Mouse (Mus musculus): Measurements from ENCODE around the gene Galnt2. TPM values are rescaled to one million over a fixed set of nuclear protein-coding genes. Genes with fewer than 3 reads are reported as not detected.
A peak's percentile ranks its signal among the peaks of the same experiment; 100 is the strongest.

The Galnt2 gene
- polyA plus RNA-seq, 1 experiment from 2014 or later = 70.0 TPM

- DNase-seq (ENCODE audit: low spot score) (no peak), ATAC-seq (ENCODE audit: low read depth) (no peak)
- Histone ChIP-seq H3K4me3 (ENCODE audit: low read depth, low read length) (no peak overlapping the region), H3K9ac (ENCODE audit: low read depth, low read length) (no peak overlapping the region), H3K4me1 (ENCODE audit: control insufficient read depth, insufficient read depth, low read length) (peaks cover 11% of the 10 kb centered on the region), H3K36me3 (ENCODE audit: control insufficient read depth, insufficient read depth, low read length) (no peaks in the 10 kb centered on the region), H3K9me3 (ENCODE audit: control insufficient read depth, low read length) (no peaks in the 10 kb centered on the region), H3K4me2 (ENCODE audit: low read depth, low read length) (no peak overlapping the region), H3K27ac (replicated peaks; ENCODE audit: low read depth, low read length) (no peak overlapping the region), H3K27me3 (replicated peaks; ENCODE audit: control insufficient read depth, insufficient read depth, low read length) (no peaks in the 10 kb centered on the region; the same call in 1 of the 2 replicates)
- 78% methylated on average over 5 of the region's 5 CpGs for WGBS
Measured at GRCm38 (mm10) chr8:124193992-124194391, 37.2 kb upstream of the Galnt2 start.

GRCm38 (mm10) chr8:124196195-124196594 is 35.0 kb upstream of the Galnt2 start:
- peak overlapping the region; percentile 39 for H3K27ac ChIP-seq (replicated peaks; ENCODE audit: low read depth, low read length)
- WGBS = 11% methylated on average over 5 of the region's 5 CpGs
- no peak overlapping the region for H3K4me3 ChIP-seq (ENCODE audit: low read depth, low read length)
- no peak overlapping the region for H3K9ac ChIP-seq (ENCODE audit: low read depth, low read length)
- no peaks in the 10 kb centered on the region for H3K9me3 ChIP-seq (ENCODE audit: control insufficient read depth, low read length)
- no peak overlapping the region for H3K4me2 ChIP-seq (ENCODE audit: low read depth, low read length)
- DNase-seq (ENCODE audit: low spot score) (peak; percentile 79), ATAC-seq (ENCODE audit: low read depth) (peak; percentile 76)
- H3K36me3 ChIP-seq (ENCODE audit: control insufficient read depth, insufficient read depth, low read length) = no peaks in the 10 kb centered on the region
- no peaks in the 10 kb centered on the region for H3K27me3 ChIP-seq (replicated peaks; ENCODE audit: control insufficient read depth, insufficient read depth, low read length)
- H3K4me1 ChIP-seq (ENCODE audit: control insufficient read depth, insufficient read depth, low read length) = peaks cover 11% of the 10 kb centered on the region

DNA sequence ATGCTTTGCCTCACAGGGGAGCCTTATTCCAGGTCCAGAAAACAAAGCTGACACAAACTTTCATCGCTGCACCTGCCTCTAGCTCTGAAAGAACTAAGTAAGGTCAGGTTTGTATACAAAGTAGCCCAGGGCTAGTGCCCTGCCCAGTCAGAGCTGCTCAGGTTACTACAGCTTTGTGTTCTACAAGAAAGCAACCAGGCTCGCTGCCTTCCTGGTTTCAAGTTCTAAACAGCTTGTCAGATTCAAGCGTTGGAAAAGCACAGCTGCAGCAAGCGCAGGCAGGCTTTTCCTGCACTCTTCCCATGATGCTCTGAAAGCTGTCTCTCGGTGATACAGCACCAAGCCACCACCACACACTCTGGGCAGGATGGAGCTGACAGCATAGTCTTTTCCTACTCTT is 34.4 kb upstream of the Galnt2 start:
- DNase-seq (ENCODE audit: low spot score) (peak; percentile 72), ATAC-seq (ENCODE audit: low read depth) (peak; percentile 79)
- 19% methylated on average over 5 of the region's 5 CpGs for WGBS
- Histone ChIP-seq H3K4me2 (ENCODE audit: low read depth, low read length) (no peak overlapping the region), H3K4me3 (ENCODE audit: low read depth, low read length) (no peak overlapping the region), H3K27me3 (replicated peaks; ENCODE audit: control insufficient read depth, insufficient read depth, low read length) (no peaks in the 10 kb centered on the region), H3K27ac (replicated peaks; ENCODE audit: low read depth, low read length) (peak overlapping the region; percentile 39), H3K36me3 (ENCODE audit: control insufficient read depth, insufficient read depth, low read length) (no peaks in the 10 kb centered on the region), H3K4me1 (ENCODE audit: control insufficient read depth, insufficient read depth, low read length) (peaks cover 11% of the 10 kb centered on the region), H3K9me3 (ENCODE audit: control insufficient read depth, low read length) (no peaks in the 10 kb centered on the region), H3K9ac (ENCODE audit: low read depth, low read length) (no peak overlapping the region)

DNA sequence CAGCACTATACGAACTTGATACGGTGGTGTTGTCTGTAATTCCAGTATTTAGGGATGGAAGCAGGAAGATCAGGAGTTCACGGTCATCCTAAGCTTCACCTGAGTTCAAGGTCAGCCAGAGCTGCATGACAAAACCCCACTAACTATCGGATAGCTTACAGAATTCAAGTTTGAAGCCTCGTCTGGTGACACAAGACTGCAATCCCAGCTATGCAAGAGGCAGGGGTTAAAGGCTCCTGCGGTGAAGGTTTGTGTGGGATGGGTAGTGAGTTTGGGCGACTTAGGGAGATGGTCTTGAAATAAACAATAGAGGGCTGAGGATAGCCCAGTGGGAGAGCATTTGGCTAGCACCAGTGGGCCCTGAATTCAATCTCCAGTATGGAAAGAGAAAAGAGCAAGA is 33.0 kb upstream of the Galnt2 start:
- H3K4me2 ChIP-seq (ENCODE audit: low read depth, low read length) = no peak overlapping the region
- WGBS = 81% methylated on average over 7 of the region's 7 CpGs

DNA sequence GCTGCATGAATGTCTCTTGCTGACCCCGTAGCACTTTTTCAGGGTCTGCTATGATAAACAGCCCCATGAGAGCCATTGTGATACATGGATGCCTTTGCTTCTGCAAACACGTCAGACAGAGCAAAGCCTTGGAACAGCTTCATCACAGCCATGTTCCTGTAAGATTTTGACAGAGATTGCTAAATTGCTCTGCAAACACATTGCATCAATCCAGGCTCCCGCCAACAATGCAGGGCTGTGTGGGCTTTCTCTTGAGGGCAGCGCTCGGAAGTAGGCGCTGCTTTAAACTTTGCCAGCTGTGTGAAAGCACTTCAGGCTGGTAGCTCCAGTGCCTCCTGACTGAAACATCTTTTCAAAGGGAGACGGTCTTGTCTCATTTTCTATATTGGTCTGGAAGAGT is 30.8 kb upstream of the Galnt2 start:
- H3K36me3 ChIP-seq (ENCODE audit: control insufficient read depth, insufficient read depth, low read length) = no peaks in the 10 kb centered on the region
- DNase-seq (ENCODE audit: low spot score) = peak; percentile 49
- no peak overlapping the region for H3K4me2 ChIP-seq (ENCODE audit: low read depth, low read length)
- no peak overlapping the region for H3K9ac ChIP-seq (ENCODE audit: low read depth, low read length)
- ATAC-seq (ENCODE audit: low read depth) = no peak
- H3K4me1 ChIP-seq (ENCODE audit: control insufficient read depth, insufficient read depth, low read length) = peaks cover 11% of the 10 kb centered on the region
- H3K4me3 ChIP-seq (ENCODE audit: low read depth, low read length) = no peak overlapping the region
- H3K9me3 ChIP-seq (ENCODE audit: control insufficient read depth, low read length) = no peaks in the 10 kb centered on the region
- H3K27me3 ChIP-seq (replicated peaks; ENCODE audit: control insufficient read depth, insufficient read depth, low read length) = no peaks in the 10 kb centered on the region
- H3K27ac ChIP-seq (replicated peaks; ENCODE audit: low read depth, low read length) = no peak overlapping the region
- 34% methylated on average over 7 of the region's 7 CpGs for WGBS

More for the DNA sequence above, 33.0 kb upstream of the Galnt2 start:
- ATAC-seq (ENCODE audit: low read depth) (no peak), DNase-seq (ENCODE audit: low spot score) (no peak)
- Histone ChIP-seq H3K27ac (replicated peaks; ENCODE audit: low read depth, low read length) (no peak overlapping the region), H3K9ac (ENCODE audit: low read depth, low read length) (no peak overlapping the region), H3K9me3 (ENCODE audit: control insufficient read depth, low read length) (no peaks in the 10 kb centered on the region), H3K27me3 (replicated peaks; ENCODE audit: control insufficient read depth, insufficient read depth, low read length) (no peaks in the 10 kb centered on the region), H3K4me3 (ENCODE audit: low read depth, low read length) (no peak overlapping the region), H3K4me1 (ENCODE audit: control insufficient read depth, insufficient read depth, low read length) (peaks cover 11% of the 10 kb centered on the region), H3K36me3 (ENCODE audit: control insufficient read depth, insufficient read depth, low read length) (no peaks in the 10 kb centered on the region)

- no peak for DNase-seq (ENCODE audit: low spot score)
Measured at GRCm38 (mm10) chr8:124201706-124202105, 29.5 kb upstream of the Galnt2 start.

DNA sequence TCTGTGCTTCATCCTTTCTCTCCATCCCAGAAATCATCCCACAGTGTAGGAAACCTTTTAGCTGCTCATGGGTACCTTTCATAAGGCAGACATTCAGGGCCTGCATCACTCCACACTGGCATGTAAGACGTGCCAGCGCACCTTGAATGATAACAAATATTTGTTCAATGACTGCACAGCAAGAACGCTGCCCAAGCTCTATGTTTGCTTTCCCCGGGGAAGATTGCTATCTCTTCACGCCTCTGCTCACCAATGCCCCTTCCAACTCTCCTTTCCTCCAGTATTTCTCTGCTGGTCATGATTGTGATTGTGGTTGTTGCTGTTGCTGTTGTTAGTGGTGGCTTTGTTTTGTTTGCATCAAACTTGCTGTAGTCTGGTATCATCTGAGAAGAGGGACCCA is 28.3 kb upstream of the Galnt2 start:
- no peak overlapping the region for H3K4me3 ChIP-seq (ENCODE audit: low read depth, low read length)
- H3K9ac ChIP-seq (ENCODE audit: low read depth, low read length) = no peak overlapping the region
- H3K4me1 ChIP-seq (ENCODE audit: control insufficient read depth, insufficient read depth, low read length) = no peaks in the 10 kb centered on the region
- H3K27me3 ChIP-seq (replicated peaks; ENCODE audit: control insufficient read depth, insufficient read depth, low read length) = no peaks in the 10 kb centered on the region
- no peaks in the 10 kb centered on the region for H3K9me3 ChIP-seq (ENCODE audit: control insufficient read depth, low read length)
- DNase-seq (ENCODE audit: low spot score) (no peak), ATAC-seq (ENCODE audit: low read depth) (no peak)
- 84% methylated on average over 5 of the region's 5 CpGs for WGBS
- H3K36me3 ChIP-seq (ENCODE audit: control insufficient read depth, insufficient read depth, low read length) = no peaks in the 10 kb centered on the region
- H3K4me2 ChIP-seq (ENCODE audit: low read depth, low read length) = no peak overlapping the region
- H3K27ac ChIP-seq (replicated peaks; ENCODE audit: low read depth, low read length) = no peak overlapping the region

More at GRCm38 (mm10) chr8:124201706-124202105, 29.5 kb upstream of the Galnt2 start:
- no peaks in the 10 kb centered on the region for H3K9me3 ChIP-seq (ENCODE audit: control insufficient read depth, low read length)
- 84% methylated on average over 8 of the region's 8 CpGs for WGBS
- H3K9ac ChIP-seq (ENCODE audit: low read depth, low read length) = no peak overlapping the region
- H3K4me2 ChIP-seq (ENCODE audit: low read depth, low read length) = no peak overlapping the region
- H3K4me1 ChIP-seq (ENCODE audit: control insufficient read depth, insufficient read depth, low read length) = peaks cover 4% of the 10 kb centered on the region; the same call in 1 of the 2 replicates
- H3K27ac ChIP-seq (replicated peaks; ENCODE audit: low read depth, low read length) = no peak overlapping the region
- H3K27me3 ChIP-seq (replicated peaks; ENCODE audit: control insufficient read depth, insufficient read depth, low read length) = no peaks in the 10 kb centered on the region
- H3K4me3 ChIP-seq (ENCODE audit: low read depth, low read length) = no peak overlapping the region
- ATAC-seq (ENCODE audit: low read depth) = no peak
- H3K36me3 ChIP-seq (ENCODE audit: control insufficient read depth, insufficient read depth, low read length) = no peaks in the 10 kb centered on the region

DNA sequence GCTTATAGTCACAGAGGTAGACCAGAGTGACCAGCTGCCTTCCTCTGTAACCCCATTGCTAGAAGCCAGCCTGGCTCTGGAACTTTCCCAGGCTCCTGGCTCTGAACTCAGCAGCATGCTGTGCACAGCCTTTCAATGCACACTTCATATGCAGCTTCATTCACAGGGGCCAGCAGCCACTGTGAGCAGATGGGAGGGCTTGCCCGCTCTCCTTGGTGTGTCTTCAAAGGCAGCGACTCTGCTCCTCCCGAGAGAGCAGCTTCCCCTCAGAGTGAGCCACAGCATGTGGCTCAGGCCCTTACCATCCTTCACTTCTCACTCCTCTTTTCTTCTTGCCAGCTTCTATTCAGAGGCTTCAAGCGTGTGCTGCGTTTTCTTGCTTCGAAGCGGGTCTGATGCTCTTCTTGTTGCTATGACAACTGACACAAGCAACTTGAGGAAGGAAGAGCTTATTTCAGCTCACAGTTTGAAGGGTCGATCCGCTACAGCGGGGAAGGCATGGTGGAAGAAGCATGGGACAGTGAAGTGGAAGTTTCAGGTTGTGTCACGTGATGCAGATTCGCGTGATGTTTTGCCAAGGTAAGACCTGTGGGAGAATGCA is 27.1 kb upstream of the Galnt2 start:
- ATAC-seq (ENCODE audit: low read depth) = no peak
- no peaks in the 10 kb centered on the region for H3K9me3 ChIP-seq (ENCODE audit: control insufficient read depth, low read length)
- WGBS = 81% methylated on average over 13 of the region's 13 CpGs
- H3K27ac ChIP-seq (replicated peaks; ENCODE audit: low read depth, low read length) = no peak overlapping the region
- no peak overlapping the region for H3K4me2 ChIP-seq (ENCODE audit: low read depth, low read length)
- H3K9ac ChIP-seq (ENCODE audit: low read depth, low read length) = no peak overlapping the region
- no peaks in the 10 kb centered on the region for H3K36me3 ChIP-seq (ENCODE audit: control insufficient read depth, insufficient read depth, low read length)
- no peak for DNase-seq (ENCODE audit: low spot score)
- H3K4me1 ChIP-seq (ENCODE audit: control insufficient read depth, insufficient read depth, low read length) = no peaks in the 10 kb centered on the region
- H3K27me3 ChIP-seq (replicated peaks; ENCODE audit: control insufficient read depth, insufficient read depth, low read length) = no peaks in the 10 kb centered on the region
- H3K4me3 ChIP-seq (ENCODE audit: low read depth, low read length) = no peak overlapping the region

- Histone ChIP-seq H3K27me3 (replicated peaks; ENCODE audit: control insufficient read depth, insufficient read depth, low read length) (no peaks in the 10 kb centered on the region), H3K4me1 (ENCODE audit: control insufficient read depth, insufficient read depth, low read length) (no peaks in the 10 kb centered on the region), H3K9me3 (ENCODE audit: control insufficient read depth, low read length) (no peaks in the 10 kb centered on the region), H3K4me3 (ENCODE audit: low read depth, low read length) (no peak overlapping the region), H3K27ac (replicated peaks; ENCODE audit: low read depth, low read length) (no peak overlapping the region), H3K36me3 (ENCODE audit: control insufficient read depth, insufficient read depth, low read length) (no peaks in the 10 kb centered on the region), H3K4me2 (ENCODE audit: low read depth, low read length) (no peak overlapping the region), H3K9ac (ENCODE audit: low read depth, low read length) (no peak overlapping the region)
- DNase-seq (ENCODE audit: low spot score) (no peak), ATAC-seq (ENCODE audit: low read depth) (no peak)
- 62% methylated on average over 2 of the region's 2 CpGs for WGBS
Measured at GRCm38 (mm10) chr8:124212148-124212547, 19.0 kb upstream of the Galnt2 start.
